Mouse (Mus musculus): ENCODE measurements around the gene Ifngr1.

DNA sequence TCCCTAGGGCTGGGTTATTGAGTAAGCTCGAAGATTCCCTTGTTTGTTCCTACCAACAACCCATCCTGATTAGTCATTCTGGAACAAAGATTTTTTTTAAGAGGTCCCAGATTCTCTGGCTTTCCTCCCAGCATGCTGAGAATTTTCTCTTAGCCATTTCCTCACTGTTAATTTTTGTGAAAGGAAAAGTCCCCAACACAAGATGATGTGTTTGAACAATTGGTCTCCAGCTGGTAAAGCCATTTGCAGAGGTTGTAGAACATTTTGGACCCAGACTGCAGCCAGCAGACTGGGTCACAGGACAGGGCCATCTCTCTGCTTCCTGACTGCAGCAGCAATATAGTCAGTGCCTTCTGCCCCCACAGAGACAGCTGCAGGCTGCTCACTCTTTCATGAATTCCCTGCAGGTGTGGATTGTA, 28.3 kb upstream of the Ifngr1 start:
- TF ChIP-seq CTCF (IDR thresholded peaks at IDR 0.05; ENCODE audit: borderline replicate concordance, insufficient read depth, low read depth, low read length), result no peak
- TF ChIP-seq POLR2A (IDR thresholded peaks at IDR 0.05; ENCODE audit: borderline replicate concordance, insufficient read depth, low read length), result no peak

Measured in cerebellum, adult 2 months (tissue).